Mouse (Mus musculus): ENCODE measurements around the gene Sh2d7. TPM values are rescaled to one million over a fixed set of nuclear protein-coding genes. Genes with fewer than 3 reads are reported as not detected.

The Sh2d7 gene
- total and polyA plus RNA-seq, 3 experiments: 0.04 TPM; not detected in 2

GRCm38 (mm10) chr9:54536236-54536635 lies 2.5 kb upstream of the Sh2d7 start:
- Histone ChIP-seq H3K9me3 (replicated peaks; ENCODE audit: insufficient read depth, low read length) (no peaks in the 10 kb centered on the region), H3K9ac (ENCODE audit: control insufficient read depth, low read depth, low read length, poor library complexity, severe bottlenecking) (no peak overlapping the region), H3K4me3 (ENCODE audit: control insufficient read depth in 1 of 2, insufficient read depth in 1 of 2, low read depth in 2 of 2, low read length in 2 of 2) (no peak overlapping the region), H3K36me3 (ENCODE audit: control insufficient read depth in 1 of 2, insufficient read depth in 2 of 2, low read length in 2 of 2) (no peaks in the 10 kb centered on the region), H3K27me3 (ENCODE audit: control insufficient read depth in 1 of 2, insufficient read depth in 2 of 2, low read length in 2 of 2) (peaks cover 2 to 7% of the 10 kb centered on the region in 2 experiments), H3K4me1 (ENCODE audit: control insufficient read depth in 1 of 2, insufficient read depth in 2 of 2, low read length in 2 of 2) (no peaks in the 10 kb centered on the region), H3K27ac (ENCODE audit: control insufficient read depth, low read depth, low read length) (no peak overlapping the region), H3K79me2 (ENCODE audit: control insufficient read depth, insufficient read depth, low read length, poor library complexity) (no peaks in the 10 kb centered on the region)
- no peak for DNase-seq (ENCODE audit: low read depth, low spot score)
- TF ChIP-seq UBTF (IDR thresholded peaks at IDR 0.05; ENCODE audit: borderline replicate concordance, insufficient read depth, low read depth, low read length): no peak

GRCm38 (mm10) chr9:54537030-54537429 lies 1.8 kb upstream of the Sh2d7 start:
- Histone ChIP-seq H3K27me3 (ENCODE audit: control insufficient read depth in 1 of 2, insufficient read depth in 2 of 2, low read length in 2 of 2) (peaks cover 2 to 7% of the 10 kb centered on the region in 2 experiments), H3K79me2 (ENCODE audit: control insufficient read depth, insufficient read depth, low read length, poor library complexity) (no peaks in the 10 kb centered on the region), H3K4me1 (ENCODE audit: control insufficient read depth in 1 of 2, insufficient read depth in 2 of 2, low read length in 2 of 2) (no peaks in the 10 kb centered on the region), H3K9ac (ENCODE audit: control insufficient read depth, low read depth, low read length, poor library complexity, severe bottlenecking) (no peak overlapping the region), H3K36me3 (ENCODE audit: control insufficient read depth in 1 of 2, insufficient read depth in 2 of 2, low read length in 2 of 2) (no peaks in the 10 kb centered on the region), H3K4me3 (ENCODE audit: control insufficient read depth in 1 of 2, insufficient read depth in 1 of 2, low read depth in 2 of 2, low read length in 2 of 2) (no peak overlapping the region), H3K27ac (ENCODE audit: control insufficient read depth, low read depth, low read length) (no peak overlapping the region), H3K9me3 (replicated peaks; ENCODE audit: insufficient read depth, low read length) (no peaks in the 10 kb centered on the region)
- DNase-seq (ENCODE audit: low read depth, low spot score): no peak
- no peak for TF ChIP-seq MAX (IDR thresholded peaks at IDR 0.05; ENCODE audit: low read length)
- no peak for TF ChIP-seq ZMIZ1 (IDR thresholded peaks at IDR 0.05; ENCODE audit: low read depth, low read length)
- no peak for TF ChIP-seq GATA1 (IDR thresholded peaks at IDR 0.05; ENCODE audit: low read depth, low read length)
- no peak for TF ChIP-seq MAZ (IDR thresholded peaks at IDR 0.05; ENCODE audit: low read depth, low read length)
- TF ChIP-seq E2F4 (IDR thresholded peaks at IDR 0.05; ENCODE audit: borderline replicate concordance, low read depth, low read length): no peak
- TF ChIP-seq JUND (IDR thresholded peaks at IDR 0.05; ENCODE audit: low read depth, low read length): no peak
- TF ChIP-seq UBTF (IDR thresholded peaks at IDR 0.05; ENCODE audit: borderline replicate concordance, insufficient read depth, low read depth, low read length): no peak
- TF ChIP-seq ZNF384 (IDR thresholded peaks at IDR 0.05; ENCODE audit: low read depth, low read length): no peak
- TF ChIP-seq RCOR1 (IDR thresholded peaks at IDR 0.05; ENCODE audit: low read depth, low read length): no peak

GRCm38 (mm10) chr9:54537480-54537879 lies 1.3 kb upstream of the Sh2d7 start:
- Histone ChIP-seq H3K27me3 (ENCODE audit: control insufficient read depth in 1 of 2, insufficient read depth in 2 of 2, low read length in 2 of 2) (peaks cover 2 to 7% of the 10 kb centered on the region in 2 experiments), H3K79me2 (ENCODE audit: control insufficient read depth, insufficient read depth, low read length, poor library complexity) (no peaks in the 10 kb centered on the region), H3K27ac (ENCODE audit: control insufficient read depth, low read depth, low read length) (no peak overlapping the region), H3K9me3 (replicated peaks; ENCODE audit: insufficient read depth, low read length) (no peaks in the 10 kb centered on the region), H3K9ac (ENCODE audit: control insufficient read depth, low read depth, low read length, poor library complexity, severe bottlenecking) (no peak overlapping the region), H3K4me1 (ENCODE audit: control insufficient read depth in 1 of 2, insufficient read depth in 2 of 2, low read length in 2 of 2) (no peaks in the 10 kb centered on the region), H3K36me3 (ENCODE audit: control insufficient read depth in 1 of 2, insufficient read depth in 2 of 2, low read length in 2 of 2) (no peaks in the 10 kb centered on the region), H3K4me3 (ENCODE audit: control insufficient read depth in 1 of 2, insufficient read depth in 1 of 2, low read depth in 2 of 2, low read length in 2 of 2) (no peak overlapping the region)
- DNase-seq (ENCODE audit: low read depth, low spot score): no peak
- TF ChIP-seq MYC (IDR thresholded peaks at IDR 0.05; ENCODE audit: low read depth, low read length) (no peak), ELF1 (IDR thresholded peaks at IDR 0.05; ENCODE audit: low read depth, low read length) (no peak), HCFC1 (IDR thresholded peaks at IDR 0.05; ENCODE audit: low read depth, low read length) (no peak), RAD21 (IDR thresholded peaks at IDR 0.05; ENCODE audit: low read depth, low read length) (no peak)

Data from MEL (cell line).